Mouse (Mus musculus): ENCODE results near the gene Cep19. TPM values are rescaled to one million over a fixed set of nuclear protein-coding genes. Genes with fewer than 3 reads are reported as not detected.

Cep19 gene
- polyA plus RNA-seq, 1 experiment from 2014 or later: 41.0 TPM

DNA sequence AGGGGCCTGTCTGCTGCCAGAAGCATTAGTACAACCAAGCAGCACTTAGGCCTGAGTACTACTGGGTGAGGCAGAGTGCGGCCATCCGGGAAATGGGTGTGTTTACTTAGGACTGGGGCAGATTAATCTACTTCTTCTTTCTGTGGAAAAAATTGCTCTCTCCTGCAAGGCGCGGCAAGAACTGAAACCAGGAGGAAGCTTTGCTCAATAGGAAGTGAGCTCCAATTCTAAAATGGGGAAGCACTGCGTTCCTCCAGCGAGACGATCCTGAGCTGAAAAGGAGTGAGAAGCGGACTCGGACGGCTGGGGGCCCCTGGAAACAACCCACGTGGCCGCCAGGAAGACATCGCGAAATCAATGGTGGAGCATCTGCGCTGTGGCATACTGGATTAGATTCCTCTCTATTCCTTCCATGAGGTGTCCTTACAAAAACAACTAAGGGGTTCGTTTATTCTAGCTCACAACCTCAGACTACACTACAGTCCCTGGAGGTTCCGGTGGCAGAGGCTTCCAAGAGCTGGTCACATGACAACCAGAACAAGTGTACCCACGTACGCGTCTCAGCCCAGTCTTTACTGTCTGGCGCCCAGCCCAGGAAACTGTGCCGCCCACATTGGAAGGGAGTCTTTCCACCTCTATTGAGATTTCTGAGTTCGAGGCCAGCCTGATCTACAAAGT lies 14.1 kb downstream of the Cep19 start:
- H3K4me3 ChIP-seq: no peak overlapping the region
- H3K4me1 ChIP-seq: peaks cover 15% of the 10 kb centered on the region
- H3K36me3 ChIP-seq (replicated peaks): peaks cover 16% of the 10 kb centered on the region
- no peaks in the 10 kb centered on the region for H3K27me3 ChIP-seq (ENCODE audit: poor library complexity, severe bottlenecking)
- 79% methylated on average over 23 of the region's 23 CpGs for WGBS
- no peaks in the 10 kb centered on the region for H3K9me3 ChIP-seq
- DNase-seq (ENCODE audit: extremely low spot score, low spot score): no peak
- H3K27ac ChIP-seq: no peak overlapping the region

DNA sequence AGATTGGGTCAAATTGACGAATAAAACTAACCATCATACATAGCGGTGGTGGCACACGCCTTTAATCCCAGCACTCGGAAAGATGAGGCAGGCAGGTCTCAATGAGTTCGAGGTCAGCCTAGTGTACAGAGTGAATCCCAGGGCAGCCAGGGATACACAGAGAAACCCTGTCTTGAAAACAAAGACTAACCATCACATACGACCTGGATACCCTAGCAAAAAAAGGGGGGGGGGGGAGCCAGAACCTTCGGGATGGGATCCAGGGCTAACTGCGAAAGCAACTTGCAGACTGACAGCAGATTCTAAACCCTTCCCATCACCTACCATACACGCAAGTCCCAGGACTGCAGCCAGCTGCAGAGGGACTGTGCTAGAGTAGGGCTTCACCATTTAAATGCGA lies 14.8 kb downstream of the Cep19 start:
- Histone ChIP-seq H3K27ac (no peak overlapping the region), H3K27me3 (ENCODE audit: poor library complexity, severe bottlenecking) (no peaks in the 10 kb centered on the region), H3K4me1 (peaks cover 15% of the 10 kb centered on the region), H3K36me3 (replicated peaks) (peaks cover 11% of the 10 kb centered on the region), H3K9me3 (no peaks in the 10 kb centered on the region), H3K4me3 (no peak overlapping the region)
- WGBS: 87% methylated on average over 10 of the region's 10 CpGs
- DNase-seq (ENCODE audit: extremely low spot score, low spot score): no peak

DNA sequence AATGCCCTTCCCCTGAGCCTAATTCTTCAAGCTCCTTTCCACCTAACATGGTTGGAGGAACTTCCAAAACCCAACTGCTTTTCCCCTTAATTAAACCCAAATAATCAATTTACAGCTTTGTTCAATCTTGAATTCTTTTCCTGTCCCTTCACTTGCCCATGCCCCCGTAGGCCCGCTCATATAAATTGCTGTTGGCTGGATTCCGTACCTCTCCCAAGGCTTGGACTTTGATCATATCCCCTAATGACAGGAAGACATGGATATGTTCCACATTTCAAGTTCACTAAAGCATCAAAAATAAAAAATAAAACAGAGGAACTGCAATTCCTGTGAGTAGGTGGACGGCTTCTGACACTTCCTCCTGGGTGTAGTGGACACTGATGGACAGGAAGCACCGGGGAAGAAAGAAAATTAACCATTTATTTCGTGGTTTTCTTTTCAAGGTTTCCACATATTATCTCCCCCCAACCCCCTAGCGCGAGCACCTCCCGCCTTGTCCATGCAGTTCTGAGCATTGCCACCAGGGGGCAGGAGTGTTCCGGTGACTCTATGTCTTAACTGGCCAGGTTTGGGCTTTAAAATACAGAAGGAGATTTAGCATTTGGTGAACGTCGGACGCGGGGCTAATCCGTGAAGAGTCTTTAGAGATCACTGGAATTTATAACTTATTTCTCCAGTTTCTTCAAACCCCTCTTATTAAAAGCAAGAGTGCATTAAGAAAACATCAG lies 15.5 kb downstream of the Cep19 start:
- H3K27ac ChIP-seq: no peak overlapping the region
- H3K27me3 ChIP-seq (ENCODE audit: poor library complexity, severe bottlenecking): no peaks in the 10 kb centered on the region
- H3K4me1 ChIP-seq: peaks cover 15% of the 10 kb centered on the region
- peaks cover 7% of the 10 kb centered on the region for H3K36me3 ChIP-seq (replicated peaks)
- no peaks in the 10 kb centered on the region for H3K9me3 ChIP-seq
- H3K4me3 ChIP-seq: no peak overlapping the region
- 23% methylated on average over 15 of the region's 15 CpGs for WGBS
- DNase-seq (ENCODE audit: extremely low spot score, low spot score): peak; percentile 81

DNA sequence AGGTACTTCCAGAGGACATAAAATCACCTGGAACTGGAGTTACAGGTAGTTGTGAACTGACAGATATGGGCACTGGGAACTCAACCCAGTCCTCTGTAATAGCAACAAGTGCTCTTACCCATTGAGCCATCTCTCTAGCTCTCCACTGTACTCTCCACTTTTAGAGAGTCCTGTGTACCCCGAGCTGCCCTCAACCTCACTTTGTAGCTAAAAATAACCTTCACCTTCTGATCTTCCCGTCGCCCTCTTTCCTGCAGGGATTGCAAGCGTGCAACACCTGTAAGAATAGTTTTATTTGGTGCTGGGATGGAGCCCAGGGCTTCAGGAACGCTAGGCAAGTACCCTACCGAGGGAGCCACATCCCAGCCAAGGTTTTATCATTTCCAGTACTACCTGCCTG lies 16.2 kb downstream of the Cep19 start:
- Histone ChIP-seq H3K27ac (no peak overlapping the region), H3K4me3 (no peak overlapping the region), H3K27me3 (ENCODE audit: poor library complexity, severe bottlenecking) (no peaks in the 10 kb centered on the region), H3K4me1 (peaks cover 15% of the 10 kb centered on the region), H3K9me3 (no peaks in the 10 kb centered on the region), H3K36me3 (replicated peaks) (peaks cover under 1% of the 10 kb centered on the region)
- 71% methylated on average over 6 of the region's 6 CpGs for WGBS
- DNase-seq (ENCODE audit: extremely low spot score, low spot score): no peak

DNA sequence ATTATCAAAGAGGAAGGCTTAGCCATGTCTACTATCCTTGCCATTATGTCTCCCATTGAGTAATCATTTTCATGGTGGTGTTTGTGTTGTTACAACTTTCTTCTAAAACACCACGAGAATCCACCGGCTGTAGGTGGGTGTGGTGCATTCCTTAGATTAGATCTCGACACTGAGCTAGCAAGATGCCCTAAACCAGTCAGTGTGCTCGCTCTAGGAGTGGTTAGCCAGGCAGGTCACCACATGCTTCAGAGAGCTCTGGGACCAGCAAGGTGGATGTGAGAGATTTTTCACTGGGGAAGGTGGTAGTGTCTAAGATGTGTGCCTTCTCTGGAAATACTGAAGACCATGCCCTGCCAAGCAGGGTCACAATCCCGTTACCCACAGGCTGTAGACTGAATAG lies 16.6 kb downstream of the Cep19 start:
- H3K4me1 ChIP-seq: peaks cover 15% of the 10 kb centered on the region
- H3K27me3 ChIP-seq (ENCODE audit: poor library complexity, severe bottlenecking): no peaks in the 10 kb centered on the region
- DNase-seq (ENCODE audit: extremely low spot score, low spot score): no peak
- 59% methylated on average over 5 of the region's 5 CpGs for WGBS
- no peak overlapping the region for H3K27ac ChIP-seq
- no peaks in the 10 kb centered on the region for H3K9me3 ChIP-seq
- no peaks in the 10 kb centered on the region for H3K36me3 ChIP-seq (replicated peaks)
- no peak overlapping the region for H3K4me3 ChIP-seq

DNA sequence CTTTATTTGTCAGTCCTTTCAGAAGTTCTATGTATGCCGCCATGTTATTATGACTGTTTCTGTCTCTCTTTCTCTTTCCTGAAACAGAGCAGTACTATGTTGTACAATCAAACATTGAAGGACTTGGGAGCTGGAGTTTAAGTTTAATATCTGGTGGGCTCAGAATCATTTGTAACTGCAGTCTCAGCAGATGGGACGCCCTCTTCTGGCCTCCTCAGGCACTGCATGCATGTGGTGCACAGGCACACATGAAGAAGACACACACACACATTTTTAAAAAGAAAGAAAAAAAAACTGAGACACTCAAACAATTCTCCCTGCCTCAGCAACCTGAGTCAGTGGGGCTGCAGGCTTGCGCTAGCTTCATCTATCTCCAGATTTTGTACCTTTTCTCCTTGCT lies 20.9 kb downstream of the Cep19 start:
- no peaks in the 10 kb centered on the region for H3K27me3 ChIP-seq (ENCODE audit: poor library complexity, severe bottlenecking)

DNA sequence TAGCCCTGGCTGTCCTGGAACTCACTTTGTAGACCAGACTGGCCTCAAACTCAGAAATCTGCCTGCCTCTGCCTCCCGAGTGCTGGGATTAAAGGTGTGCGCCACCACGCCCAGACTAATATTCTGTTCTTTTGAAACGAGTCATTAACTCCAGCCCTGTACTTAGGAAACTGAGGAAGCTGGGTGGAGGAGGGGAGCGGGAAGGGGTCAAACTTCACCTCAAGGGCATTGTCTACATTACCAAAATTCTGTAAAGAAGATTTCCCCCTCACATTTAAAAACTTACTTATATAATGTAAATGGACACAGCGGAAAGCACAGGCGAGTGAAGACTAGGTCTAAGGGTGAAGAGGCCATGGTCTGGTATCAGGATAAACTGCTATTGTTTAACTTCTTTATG lies 24.4 kb downstream of the Cep19 start:
- no peaks in the 10 kb centered on the region for H3K27me3 ChIP-seq (ENCODE audit: poor library complexity, severe bottlenecking)
- no peaks in the 10 kb centered on the region for H3K36me3 ChIP-seq (replicated peaks)
- no peak overlapping the region for H3K4me3 ChIP-seq
- WGBS: 88% methylated on average over 7 of the region's 7 CpGs
- DNase-seq (ENCODE audit: extremely low spot score, low spot score): no peak
- H3K9me3 ChIP-seq: no peaks in the 10 kb centered on the region
- H3K4me1 ChIP-seq: no peaks in the 10 kb centered on the region
- no peak overlapping the region for H3K27ac ChIP-seq

More for the DNA sequence above, 20.9 kb downstream of the Cep19 start:
- Histone ChIP-seq H3K27ac (no peak overlapping the region), H3K36me3 (replicated peaks) (no peaks in the 10 kb centered on the region), H3K4me1 (peaks cover 10% of the 10 kb centered on the region), H3K4me3 (no peak overlapping the region), H3K9me3 (no peaks in the 10 kb centered on the region)
- no peak for DNase-seq (ENCODE audit: extremely low spot score, low spot score)
- WGBS: 86% methylated on average over 3 of the region's 3 CpGs

DNA sequence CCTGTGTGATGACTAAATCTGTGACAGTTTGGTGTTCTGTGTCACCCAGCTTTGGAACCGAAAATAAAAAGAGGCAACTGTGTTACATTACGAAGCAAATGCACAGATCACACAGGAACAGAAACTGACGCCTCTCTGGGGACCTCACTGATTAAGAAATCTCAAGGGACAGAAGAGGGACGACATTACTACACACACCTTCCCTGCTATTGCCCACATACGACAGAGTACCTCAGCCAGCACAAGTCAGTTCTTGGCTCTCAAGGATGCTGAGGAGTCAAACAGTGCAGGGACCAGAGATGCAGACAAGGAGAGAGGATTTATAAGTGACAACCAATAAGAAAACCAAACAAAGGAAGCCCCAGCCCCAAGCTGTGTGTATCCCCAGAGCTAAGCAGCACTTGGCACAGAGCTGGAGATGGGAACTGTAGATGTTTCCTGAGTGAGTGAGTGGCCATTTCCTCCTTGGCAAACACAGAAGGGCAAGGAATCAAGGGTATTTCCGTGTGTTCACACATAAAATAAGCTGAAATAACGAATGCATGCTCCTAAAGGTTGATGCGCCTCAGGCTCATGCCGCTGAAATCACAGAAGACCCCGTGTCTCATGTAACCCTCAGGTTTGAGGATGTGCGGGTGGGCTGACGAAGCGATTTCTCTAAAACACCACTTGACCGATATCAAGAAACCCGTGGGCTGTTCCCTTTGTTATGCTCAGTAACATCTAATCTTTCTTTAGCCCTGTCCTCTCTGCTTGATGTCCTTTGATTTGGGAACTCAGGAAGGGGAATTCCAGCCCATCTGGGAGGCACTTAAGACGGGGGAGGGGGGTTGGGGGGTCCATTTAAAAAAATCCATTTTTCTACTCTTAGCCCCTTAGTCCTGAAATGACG lies 25.1 kb downstream of the Cep19 start:
- Histone ChIP-seq H3K36me3 (replicated peaks) (no peaks in the 10 kb centered on the region), H3K4me3 (no peak overlapping the region), H3K27ac (no peak overlapping the region), H3K4me1 (no peaks in the 10 kb centered on the region), H3K27me3 (ENCODE audit: poor library complexity, severe bottlenecking) (no peaks in the 10 kb centered on the region), H3K9me3 (no peaks in the 10 kb centered on the region)
- no peak for DNase-seq (ENCODE audit: extremely low spot score, low spot score)
- 75% methylated on average over 17 of the region's 17 CpGs for WGBS

DNA sequence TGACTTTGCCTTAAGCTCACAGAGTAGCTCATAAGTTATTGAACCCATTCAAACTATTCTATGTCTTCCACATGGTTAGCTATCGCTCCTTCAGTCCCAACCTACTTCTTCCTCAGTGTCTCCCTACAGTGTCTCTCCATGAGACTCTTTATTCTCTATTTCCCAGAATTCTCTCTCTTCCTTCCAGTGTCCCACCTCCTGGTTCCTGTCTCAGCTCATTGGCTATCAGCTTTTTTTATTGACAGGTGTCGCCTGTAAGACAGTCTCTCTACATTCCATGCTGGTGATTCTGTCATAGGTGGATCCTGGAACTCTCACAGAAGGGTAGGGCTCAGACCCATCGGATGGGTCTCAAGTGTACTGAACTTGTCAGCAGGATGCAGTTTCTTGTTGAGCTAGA lies 25.8 kb downstream of the Cep19 start:
- Histone ChIP-seq H3K4me3 (no peak overlapping the region), H3K27me3 (ENCODE audit: poor library complexity, severe bottlenecking) (no peaks in the 10 kb centered on the region), H3K4me1 (no peaks in the 10 kb centered on the region), H3K27ac (no peak overlapping the region), H3K36me3 (replicated peaks) (no peaks in the 10 kb centered on the region), H3K9me3 (no peaks in the 10 kb centered on the region)
- 97% methylated on average over 3 of the region's 3 CpGs for WGBS
- no peak for DNase-seq (ENCODE audit: extremely low spot score, low spot score)

DNA sequence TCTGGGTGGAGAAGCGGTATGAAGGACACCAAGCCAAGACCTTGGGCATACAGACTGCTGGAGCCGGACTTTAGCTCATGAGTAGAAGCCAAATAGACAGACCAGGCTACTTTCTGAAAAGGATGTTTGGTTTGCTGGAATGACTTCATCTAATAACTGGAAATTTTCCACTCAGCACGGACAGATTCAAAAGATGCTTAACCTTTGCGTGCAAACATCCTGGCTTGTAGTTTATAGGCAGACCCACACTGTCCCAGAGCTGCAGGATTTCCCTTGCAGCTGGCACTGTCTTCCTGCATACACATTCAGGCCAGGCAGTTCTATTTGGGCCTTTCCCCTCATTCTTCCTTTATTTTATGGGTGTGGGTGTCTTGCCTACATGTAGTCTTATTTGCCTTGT lies 27.4 kb downstream of the Cep19 start:
- H3K36me3 ChIP-seq (replicated peaks): no peaks in the 10 kb centered on the region
- WGBS: 79% methylated on average over 4 of the region's 4 CpGs

DNA sequence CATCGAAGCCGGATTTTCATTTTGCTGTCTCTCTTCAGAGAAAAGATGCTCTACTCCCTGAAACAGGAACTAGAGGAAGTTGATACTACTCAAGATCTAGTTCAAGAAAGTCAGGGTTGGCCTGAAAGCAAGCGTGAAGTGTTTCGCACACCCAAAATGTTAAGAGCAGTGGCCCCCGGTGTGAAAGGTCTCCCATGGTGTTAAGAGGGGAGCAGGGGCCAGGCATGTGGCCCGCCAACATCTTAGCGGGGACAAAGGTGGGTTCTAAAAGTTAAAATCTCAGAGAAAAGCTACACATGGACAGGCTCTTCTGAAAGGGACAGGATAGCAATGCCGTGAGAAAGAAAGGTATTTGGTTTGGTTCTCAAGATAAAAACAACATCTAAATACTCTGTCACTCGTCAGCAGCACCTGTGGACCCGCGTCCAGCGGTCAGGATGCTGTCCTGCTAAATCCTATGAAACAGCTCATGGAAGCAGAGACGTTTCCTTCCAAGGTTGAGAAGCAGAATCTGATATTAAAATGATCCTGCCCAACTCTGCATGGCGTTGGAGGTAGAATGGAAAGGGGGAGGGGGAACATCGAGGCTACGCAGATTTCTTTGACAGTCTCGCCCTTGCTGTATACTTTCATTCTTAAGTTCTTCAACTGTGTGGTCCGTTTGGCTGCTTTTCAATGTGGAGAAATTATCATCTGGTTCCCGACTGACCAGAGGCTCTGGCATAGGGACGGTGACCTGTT lies 30.0 kb downstream of the Cep19 start:
- Histone ChIP-seq H3K36me3 (replicated peaks) (no peaks in the 10 kb centered on the region), H3K27ac (no peak overlapping the region), H3K9me3 (no peaks in the 10 kb centered on the region), H3K4me3 (no peak overlapping the region), H3K27me3 (ENCODE audit: poor library complexity, severe bottlenecking) (no peaks in the 10 kb centered on the region), H3K4me1 (no peaks in the 10 kb centered on the region)
- WGBS: 86% methylated on average over 20 of the region's 20 CpGs
- no peak for DNase-seq (ENCODE audit: extremely low spot score, low spot score)

More for the DNA sequence above, 27.4 kb downstream of the Cep19 start:
- Histone ChIP-seq H3K27me3 (ENCODE audit: poor library complexity, severe bottlenecking) (no peaks in the 10 kb centered on the region), H3K4me1 (no peaks in the 10 kb centered on the region), H3K27ac (no peak overlapping the region), H3K4me3 (no peak overlapping the region), H3K9me3 (no peaks in the 10 kb centered on the region)
- no peak for DNase-seq (ENCODE audit: extremely low spot score, low spot score)

DNA sequence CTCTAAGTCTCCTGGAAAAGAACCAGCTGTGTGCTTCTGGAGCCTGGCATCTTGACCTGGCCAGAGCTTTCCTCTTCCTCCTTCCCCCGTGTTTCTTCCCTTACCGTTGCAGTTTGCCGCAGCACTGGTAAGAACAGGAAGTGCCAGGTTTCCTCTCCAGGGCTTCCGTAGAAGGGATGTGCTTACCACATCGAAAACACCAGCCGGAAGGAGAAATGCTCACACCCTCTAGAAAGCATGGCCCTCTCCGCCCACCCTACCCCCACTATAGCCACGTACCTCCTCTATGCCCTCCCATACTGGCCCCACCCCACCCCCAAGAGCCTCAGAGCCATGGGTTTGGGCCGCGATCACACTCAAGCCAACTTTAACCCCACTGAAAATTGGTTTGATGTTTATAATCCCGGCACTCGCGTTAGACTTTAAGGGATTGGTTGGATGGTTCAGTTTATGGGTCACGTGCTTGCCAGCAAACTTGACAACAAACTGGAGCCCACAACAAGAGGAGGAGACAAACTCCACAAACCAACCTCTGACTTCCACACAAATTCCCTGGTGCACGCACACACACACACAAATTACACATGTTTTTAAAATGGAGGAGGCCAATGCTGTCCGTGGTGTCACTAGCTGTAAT lies 30.7 kb downstream of the Cep19 start:
- Histone ChIP-seq H3K36me3 (replicated peaks) (no peaks in the 10 kb centered on the region), H3K27ac (no peak overlapping the region), H3K27me3 (ENCODE audit: poor library complexity, severe bottlenecking) (no peaks in the 10 kb centered on the region), H3K4me1 (no peaks in the 10 kb centered on the region), H3K4me3 (no peak overlapping the region), H3K9me3 (no peaks in the 10 kb centered on the region)
- 79% methylated on average over 16 of the region's 16 CpGs for WGBS
- no peak for DNase-seq (ENCODE audit: extremely low spot score, low spot score)

All from forebrain, embryonic 10.5 days (tissue).